Mouse (Mus musculus): ENCODE measurements around the gene Atp8a1.

Atp8a1 gene

GRCm38 (mm10) chr5:67629861-67630260 is 217.4 kb downstream of the Atp8a1 start:
- DNase-seq (ENCODE audit: low spot score): no peak

- no peak for DNase-seq (ENCODE audit: low spot score)
These were observed 217.8 kb downstream of the Atp8a1 start for GRCm38 (mm10) chr5:67629440-67629839.

GRCm38 (mm10) chr5:67628180-67628940 is 218.9 kb downstream of the Atp8a1 start:
- DNase-seq (ENCODE audit: low spot score): no peak

- DNase-seq (ENCODE audit: low spot score): no peak
These were observed 226.0 kb downstream of the Atp8a1 start for GRCm38 (mm10) chr5:67621230-67621629.

- no peak for DNase-seq (ENCODE audit: low spot score)
These were observed 237.8 kb downstream of the Atp8a1 start for GRCm38 (mm10) chr5:67609520-67609837.

GRCm38 (mm10) chr5:67608674-67609519 is 238.3 kb downstream of the Atp8a1 start:
- no peak for DNase-seq (ENCODE audit: low spot score)

GRCm38 (mm10) chr5:67607804-67608673 is 239.2 kb downstream of the Atp8a1 start, which contains the start of gene Shisa3:
TSS of gene Shisa3 (plus strand) at chr5:67607882.
- DNase-seq (ENCODE audit: low spot score): peak; percentile 19

- peak; percentile 16 for DNase-seq (ENCODE audit: low spot score)
These were observed 240.1 kb downstream of the Atp8a1 start for GRCm38 (mm10) chr5:67606916-67607803.

- no peak for DNase-seq (ENCODE audit: low spot score)
These were observed 241.3 kb downstream of the Atp8a1 start for GRCm38 (mm10) chr5:67605951-67606350.

GRCm38 (mm10) chr5:67599935-67600334 is 247.3 kb downstream of the Atp8a1 start:
- no peak for DNase-seq (ENCODE audit: low spot score)

GRCm38 (mm10) chr5:67595629-67596028 is 251.6 kb downstream of the Atp8a1 start:
- DNase-seq (ENCODE audit: low spot score): no peak

- no peak for DNase-seq (ENCODE audit: low spot score)
These were observed 252.2 kb downstream of the Atp8a1 start for GRCm38 (mm10) chr5:67595070-67595469.

- DNase-seq (ENCODE audit: low spot score): no peak
These were observed 267.3 kb downstream of the Atp8a1 start for GRCm38 (mm10) chr5:67579725-67580633.

GRCm38 (mm10) chr5:67575705-67576104 is 271.5 kb downstream of the Atp8a1 start:
- no peak for DNase-seq (ENCODE audit: low spot score)

GRCm38 (mm10) chr5:67574039-67574438 is 273.2 kb downstream of the Atp8a1 start:
- DNase-seq (ENCODE audit: low spot score): no peak

GRCm38 (mm10) chr5:67572552-67573155 is 274.6 kb downstream of the Atp8a1 start:
- DNase-seq (ENCODE audit: low spot score): no peak
